Mouse (Mus musculus): Measurements from ENCODE around the gene Gxylt2. TPM values are rescaled to one million over a fixed set of nuclear protein-coding genes. Genes with fewer than 3 reads are reported as not detected.

Gxylt2 gene
- total RNA-seq, 2 experiments from 2014 or later = 1.2 to 1.3 TPM

- no peak for DNase-seq (ENCODE audit: low spot score in 2 of 2)
These were observed 10.8 kb downstream of the Gxylt2 start for GRCm38 (mm10) chr6:100715296-100715828.

- no peak for DNase-seq (ENCODE audit: low spot score in 2 of 2)
These were observed 11.6 kb downstream of the Gxylt2 start for GRCm38 (mm10) chr6:100716152-100716551.

- DNase-seq (ENCODE audit: low spot score in 2 of 2) = no peak
These were observed 12.3 kb downstream of the Gxylt2 start for GRCm38 (mm10) chr6:100716817-100717216.

- DNase-seq (ENCODE audit: low spot score in 2 of 2) = no peak
These were observed 15.6 kb downstream of the Gxylt2 start for GRCm38 (mm10) chr6:100720098-100720501.

- DNase-seq (ENCODE audit: low spot score in 2 of 2) = peak; percentile 37 to 62
These were observed 16.6 kb downstream of the Gxylt2 start for GRCm38 (mm10) chr6:100720882-100721721.

GRCm38 (mm10) chr6:100731996-100732375, 27.5 kb downstream of the Gxylt2 start:
- DNase-seq (ENCODE audit: low spot score in 2 of 2) = peak; percentile 13 to 54

GRCm38 (mm10) chr6:100732376-100733021, 28.0 kb downstream of the Gxylt2 start:
- peak; percentile 45 to 64 for DNase-seq (ENCODE audit: low spot score in 2 of 2)

GRCm38 (mm10) chr6:100733218-100733617, 28.7 kb downstream of the Gxylt2 start:
- DNase-seq (ENCODE audit: low spot score in 2 of 2) = no peak

GRCm38 (mm10) chr6:100734321-100734720, 29.8 kb downstream of the Gxylt2 start:
- DNase-seq (ENCODE audit: low spot score in 2 of 2) = no peak

- no peak for DNase-seq (ENCODE audit: low spot score in 2 of 2)
These were observed 54.1 kb downstream of the Gxylt2 start for GRCm38 (mm10) chr6:100758431-100759208.

GRCm38 (mm10) chr6:100767756-100768155, 63.2 kb downstream of the Gxylt2 start:
- DNase-seq (ENCODE audit: low spot score in 2 of 2) = no peak

GRCm38 (mm10) chr6:100775923-100776505, 71.5 kb downstream of the Gxylt2 start:
- DNase-seq (ENCODE audit: low spot score in 2 of 2) = no peak

- DNase-seq (ENCODE audit: low spot score in 2 of 2) = no peak
These were observed 74.1 kb downstream of the Gxylt2 start for GRCm38 (mm10) chr6:100778595-100778994.

- no peak for DNase-seq (ENCODE audit: low spot score in 2 of 2)
These were observed 75.9 kb downstream of the Gxylt2 start for GRCm38 (mm10) chr6:100780421-100780820.

GRCm38 (mm10) chr6:100781644-100782043, 77.1 kb downstream of the Gxylt2 start:
- no peak for DNase-seq (ENCODE audit: low spot score in 2 of 2)

- DNase-seq (ENCODE audit: low spot score in 2 of 2) = no peak
These were observed 83.2 kb downstream of the Gxylt2 start for GRCm38 (mm10) chr6:100787726-100788125.

GRCm38 (mm10) chr6:100789161-100789560, 84.6 kb downstream of the Gxylt2 start:
- DNase-seq (ENCODE audit: low spot score in 2 of 2) = no peak

GRCm38 (mm10) chr6:100792055-100792659, 87.6 kb downstream of the Gxylt2 start:
- no peak for DNase-seq (ENCODE audit: low spot score in 2 of 2)

- DNase-seq (ENCODE audit: low spot score in 2 of 2) = no peak
These were observed 88.6 kb downstream of the Gxylt2 start for GRCm38 (mm10) chr6:100792973-100793769.

- DNase-seq (ENCODE audit: low spot score in 2 of 2) = no peak
These were observed 91.3 kb downstream of the Gxylt2 start for GRCm38 (mm10) chr6:100795797-100796196.
